Mouse (Mus musculus): ENCODE data around the gene Kif24.

Gene Kif24

GRCm38 (mm10) chr4:41464345-41465286 lies at the start of gene Kif24, which contains the start of gene Nudt2:
Gene Kif24, minus strand, starts transcription at chr4:41464887.
Gene Nudt2, plus strand, starts transcription at chr4:41465151.
- DNase-seq (ENCODE audit: extremely low read depth, low read depth) = peak; percentile 99

DNA sequence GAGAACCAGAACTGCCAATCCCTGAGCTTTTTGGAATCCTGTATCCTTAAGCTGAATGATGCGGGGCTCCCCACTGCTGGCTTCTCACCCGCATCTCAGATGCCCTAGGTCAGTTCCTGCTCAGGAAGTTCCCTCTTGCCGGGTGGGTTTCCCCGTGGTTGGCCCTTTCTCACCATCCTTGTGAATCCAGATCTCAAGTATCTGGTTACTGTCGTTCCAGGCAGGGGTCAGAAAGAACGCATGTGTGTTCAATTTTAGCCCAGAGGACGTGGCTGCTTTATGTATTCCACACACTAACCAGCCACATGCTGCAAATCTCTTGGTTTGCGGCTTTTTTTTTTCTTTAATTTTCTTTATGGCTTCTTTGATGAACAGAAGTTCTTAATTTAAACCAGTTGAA lies 49.0 kb upstream of the Kif24 start:
- DNase-seq (ENCODE audit: extremely low read depth, low read depth) = no peak

DNA sequence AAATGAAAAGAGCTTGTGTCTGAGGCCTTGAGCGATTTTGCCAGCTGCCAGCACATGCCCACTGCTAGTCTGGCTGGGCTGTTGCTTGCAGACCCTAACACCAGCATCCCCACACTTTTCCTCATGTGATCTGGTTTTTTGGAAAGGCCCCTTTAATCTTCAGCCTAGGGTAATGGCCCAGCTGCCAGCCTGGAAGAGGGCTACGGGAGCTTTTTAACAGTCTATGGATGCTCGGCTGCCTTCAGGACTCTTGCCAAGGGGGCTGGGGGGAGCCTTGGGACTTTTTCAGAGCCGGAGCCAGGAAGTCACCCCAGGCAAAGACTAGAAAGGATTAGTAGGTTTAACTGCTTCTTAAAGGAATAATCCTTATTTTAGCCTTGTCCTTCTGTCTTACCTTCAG lies 48.6 kb upstream of the Kif24 start:
- no peak for DNase-seq (ENCODE audit: extremely low read depth, low read depth)

DNA sequence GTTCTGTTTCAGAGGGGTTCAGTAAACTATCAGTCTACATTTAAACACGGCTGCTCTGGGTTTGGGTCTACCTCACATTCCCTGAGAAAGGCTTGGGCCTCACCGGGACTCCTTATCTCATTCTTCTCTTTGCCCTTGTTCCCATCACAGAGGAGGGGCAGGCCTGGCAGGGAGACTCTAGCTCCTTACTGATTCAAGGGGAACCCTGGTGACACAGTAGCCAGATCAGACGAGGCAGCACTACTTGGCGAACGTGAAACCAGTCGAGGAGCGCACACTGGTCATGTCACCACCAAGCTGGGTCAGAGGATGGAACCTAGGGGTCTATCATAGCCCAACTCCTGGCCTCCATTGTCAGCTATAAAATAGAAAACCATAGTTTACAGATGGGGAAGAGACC lies 43.3 kb upstream of the Kif24 start:
- DNase-seq (ENCODE audit: extremely low read depth, low read depth) = no peak

GRCm38 (mm10) chr4:41507326-41507924 lies 42.7 kb upstream of the Kif24 start:
- DNase-seq (ENCODE audit: extremely low read depth, low read depth) = no peak

DNA sequence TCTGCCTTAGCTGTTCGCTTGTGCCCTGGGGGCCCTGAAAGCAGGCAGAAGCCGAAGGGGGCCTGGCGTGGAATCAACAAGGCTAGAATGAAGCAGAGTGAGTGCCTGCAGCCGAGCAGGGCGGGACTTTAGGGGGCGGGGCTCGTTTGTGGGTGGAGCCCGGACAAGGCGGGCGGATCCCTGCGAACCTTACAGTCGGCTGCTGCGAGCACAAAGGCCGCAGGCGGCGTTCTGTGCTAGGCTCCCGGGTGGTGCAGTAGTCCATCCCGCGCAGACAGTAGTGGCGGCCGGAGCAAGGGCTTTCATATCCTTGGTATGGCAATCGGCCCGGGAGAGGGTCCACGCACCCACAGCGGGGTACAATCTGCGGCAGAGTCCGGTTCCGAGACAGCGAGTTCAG lies 42.2 kb upstream of the Kif24 start:
- DNase-seq (ENCODE audit: extremely low read depth, low read depth) = no peak

DNA sequence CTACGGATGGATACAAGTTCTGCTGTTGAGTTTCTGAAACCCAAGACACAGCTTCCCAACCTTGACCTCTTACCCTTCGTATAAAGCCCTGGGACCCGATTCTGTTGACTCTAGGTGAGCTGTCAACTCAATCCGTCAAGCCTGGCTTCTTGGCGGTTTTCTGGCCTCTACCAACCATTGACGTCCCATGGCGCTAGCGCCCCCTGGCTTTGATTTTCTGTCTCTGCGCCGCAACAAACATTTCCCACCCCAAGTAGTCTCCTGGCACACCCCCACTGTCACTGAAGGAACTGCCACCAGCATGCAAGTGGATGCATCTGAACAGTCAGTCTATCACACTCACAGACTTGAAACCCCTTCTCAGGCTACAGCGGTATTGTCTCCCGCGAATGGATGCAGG lies 41.5 kb upstream of the Kif24 start:
- DNase-seq (ENCODE audit: extremely low read depth, low read depth) = peak; percentile 65

DNA sequence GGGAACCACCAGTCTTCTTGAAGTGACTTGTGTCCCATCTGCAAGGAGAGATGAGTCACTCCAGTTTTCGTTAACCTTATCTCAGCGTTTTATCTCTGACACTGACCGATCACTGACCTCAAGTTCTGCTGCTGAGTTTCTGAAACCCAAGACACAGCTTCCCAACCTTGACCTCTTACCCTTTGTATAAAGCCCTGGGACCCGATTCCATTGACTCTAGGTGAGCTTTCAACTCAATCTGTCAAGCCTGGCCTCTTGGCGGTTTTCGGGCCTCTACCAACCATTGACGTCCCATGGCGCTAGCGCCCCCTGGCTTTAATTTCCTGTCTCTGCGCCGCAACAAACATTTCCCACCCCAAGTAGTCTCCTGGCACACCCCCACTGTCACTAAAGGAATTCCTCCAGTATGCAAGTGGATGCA lies 40.5 kb upstream of the Kif24 start:
- no peak for DNase-seq (ENCODE audit: extremely low read depth, low read depth)

- no peak for DNase-seq (ENCODE audit: extremely low read depth, low read depth)
These were observed 39.6 kb upstream of the Kif24 start for GRCm38 (mm10) chr4:41504325-41504724.

- DNase-seq (ENCODE audit: extremely low read depth, low read depth) = peak; percentile 95
These were observed 38.3 kb upstream of the Kif24 start, which contains the start of gene AI464131 for GRCm38 (mm10) chr4:41502986-41503412. Gene AI464131, minus strand, starts transcription at chr4:41503076.

- no peak for DNase-seq (ENCODE audit: extremely low read depth, low read depth)
These were observed 37.7 kb upstream of the Kif24 start for GRCm38 (mm10) chr4:41502171-41502940.

DNA sequence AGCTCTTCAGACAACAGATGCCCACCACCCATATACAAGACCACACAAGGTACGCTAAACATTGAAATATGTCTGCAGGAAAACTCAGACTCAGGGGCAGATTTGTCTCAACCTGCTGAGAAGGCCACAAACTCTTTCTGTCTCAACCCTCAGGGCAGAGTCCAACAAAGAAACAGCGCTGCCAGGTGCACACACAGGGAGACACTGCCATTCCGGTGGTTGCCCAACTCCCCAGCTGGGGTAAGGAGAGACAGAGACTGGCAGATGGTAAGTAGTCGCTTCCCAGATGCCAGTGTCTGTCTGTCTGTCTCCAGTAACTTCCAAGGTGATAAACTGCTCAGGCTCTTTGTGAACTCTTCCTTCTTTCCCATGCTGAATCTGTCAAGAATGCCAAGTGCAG lies 36.1 kb upstream of the Kif24 start:
- DNase-seq (ENCODE audit: extremely low read depth, low read depth) = no peak

DNA sequence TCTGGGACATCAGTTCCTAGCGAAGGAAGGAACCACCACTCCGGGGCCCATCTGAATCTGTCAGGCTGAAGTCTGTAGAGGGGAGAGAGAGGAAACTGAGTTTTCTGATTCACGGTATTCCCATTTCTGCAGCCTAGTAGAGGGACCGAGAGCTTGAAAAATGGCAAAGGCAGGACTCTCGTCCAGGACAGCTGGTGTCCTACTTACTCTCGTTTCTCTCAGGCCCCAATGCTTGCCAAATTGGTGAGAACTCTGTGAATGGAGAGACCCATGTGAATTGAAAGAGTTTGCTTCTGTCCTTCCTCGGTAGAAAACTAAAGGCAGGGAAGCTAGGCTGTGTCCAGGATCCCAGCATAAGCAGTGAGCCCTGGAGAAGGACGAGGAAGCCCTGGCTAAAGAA lies 34.9 kb upstream of the Kif24 start:
- DNase-seq (ENCODE audit: extremely low read depth, low read depth) = no peak

DNA sequence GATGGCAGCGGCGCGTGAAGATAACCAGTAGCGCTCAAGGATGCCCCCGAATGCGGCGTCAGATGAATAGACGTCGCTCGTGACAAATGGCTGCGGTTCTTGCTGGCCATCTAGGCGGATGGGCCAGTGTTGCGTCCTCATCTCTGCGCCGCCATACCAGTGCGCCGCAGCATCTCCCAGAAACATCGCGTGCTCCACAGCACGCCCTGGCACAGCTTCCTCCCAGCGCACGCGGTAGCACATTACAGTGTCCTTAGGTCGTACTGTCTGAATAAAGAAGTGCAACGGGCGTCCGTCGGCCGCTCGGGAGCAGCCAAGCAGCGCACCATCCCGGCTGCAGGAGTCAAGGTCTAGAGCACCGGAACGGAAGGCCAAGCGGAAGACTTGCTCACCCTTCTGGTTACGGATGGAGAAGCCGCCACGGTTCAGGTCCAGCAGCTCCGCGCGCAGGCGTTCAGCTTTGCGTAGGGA lies 34.3 kb upstream of the Kif24 start:
- DNase-seq (ENCODE audit: extremely low read depth, low read depth) = no peak

- DNase-seq (ENCODE audit: extremely low read depth, low read depth) = no peak
These were observed 33.5 kb upstream of the Kif24 start for GRCm38 (mm10) chr4:41497995-41498845.

DNA sequence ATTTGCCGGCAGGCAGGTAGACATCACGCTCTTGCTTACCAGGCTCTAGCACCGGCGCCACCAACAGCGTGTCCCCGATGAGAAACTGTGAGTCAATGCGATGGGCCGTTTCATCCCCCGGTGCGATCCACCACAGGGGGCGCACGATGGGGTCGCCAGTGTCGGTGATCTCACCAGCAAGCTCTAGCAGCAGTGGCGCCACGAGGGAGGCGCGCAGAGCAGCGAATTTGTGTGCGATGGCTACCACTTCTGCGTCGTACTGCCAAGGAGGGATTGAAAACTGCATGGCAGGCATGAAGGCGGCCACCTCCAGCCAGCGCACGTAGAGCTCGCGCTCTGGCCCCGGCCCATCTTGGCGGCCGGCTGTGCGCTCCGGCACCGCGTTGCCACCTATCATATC lies 32.9 kb upstream of the Kif24 start:
- DNase-seq (ENCODE audit: extremely low read depth, low read depth) = no peak

DNA sequence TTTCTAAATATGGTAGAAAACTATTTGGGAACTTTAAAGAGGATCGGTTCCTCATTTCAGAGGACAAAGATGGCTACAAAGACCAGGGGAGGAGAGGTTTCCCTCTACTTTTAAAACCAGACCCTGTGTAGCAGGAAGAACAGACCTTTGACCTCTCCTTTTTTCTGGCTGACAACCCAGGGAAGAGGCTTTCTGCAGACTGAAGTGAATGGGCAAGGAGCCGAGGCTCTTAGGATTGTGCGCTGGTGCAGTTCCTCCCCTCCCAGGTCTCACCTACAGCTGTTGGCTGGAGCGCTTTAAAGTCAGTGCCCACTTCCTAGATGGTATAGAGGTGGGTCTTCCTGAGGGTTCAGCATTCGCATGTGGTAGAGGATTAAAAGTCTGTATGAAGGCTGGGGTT lies 32.4 kb upstream of the Kif24 start:
- DNase-seq (ENCODE audit: extremely low read depth, low read depth) = no peak

GRCm38 (mm10) chr4:41495850-41496249 lies 31.2 kb upstream of the Kif24 start:
- no peak for DNase-seq (ENCODE audit: extremely low read depth, low read depth)

DNA sequence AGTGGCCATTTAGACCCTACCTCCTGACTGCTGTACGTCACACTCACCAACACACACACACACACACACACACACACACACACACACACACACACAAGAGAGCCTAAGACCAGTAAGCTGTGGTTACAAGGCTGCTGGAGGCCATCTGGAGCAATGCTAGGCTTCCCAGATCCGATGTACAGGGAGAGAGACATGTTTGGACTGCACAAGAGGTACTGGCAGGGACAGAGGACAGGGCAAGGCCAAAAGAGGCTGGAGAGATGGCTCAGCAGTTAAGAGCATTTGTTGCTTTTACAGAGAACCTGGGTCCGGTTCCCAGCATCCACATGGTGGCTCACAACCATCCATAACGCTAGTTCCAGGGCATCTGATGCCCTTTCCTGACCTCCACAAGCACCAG lies 30.4 kb upstream of the Kif24 start:
- no peak for DNase-seq (ENCODE audit: extremely low read depth, low read depth)

DNA sequence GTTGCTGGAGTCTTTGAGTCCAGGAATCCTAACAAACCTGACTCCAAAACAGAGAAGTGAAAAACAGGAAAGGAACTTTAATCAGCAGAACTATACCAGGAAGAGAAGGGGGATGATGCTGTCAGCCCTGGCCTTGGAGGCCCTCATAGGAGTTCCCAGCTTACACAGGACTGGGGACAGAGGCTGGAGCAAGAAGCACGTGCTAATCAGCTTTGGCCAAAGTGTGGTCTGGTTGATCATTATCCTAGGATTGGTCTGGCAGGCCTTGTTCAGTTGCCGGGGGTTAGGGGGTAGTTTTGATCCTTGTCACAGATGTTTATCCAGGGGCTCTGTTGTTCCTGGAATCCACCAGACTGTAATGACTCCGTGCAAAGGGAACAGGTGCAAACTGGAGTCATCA lies 29.7 kb upstream of the Kif24 start:
- no peak for DNase-seq (ENCODE audit: extremely low read depth, low read depth)

Data from MEL-GATA-1-ER (cell line).